Mouse (Mus musculus) adrenal gland, adult 18-20 months (tissue): ENCODE data around the gene Tcp11l1. TPM values are rescaled to one million over a fixed set of nuclear protein-coding genes. Genes with fewer than 3 reads are reported as not detected.

Experiments used
- DNase-seq, 2 experiments: peaks; one replicate each; pipeline ENCODE4 v3.0.0; 2021 to 2022; ENCODE audit warnings: low spot score in 2 of 2
- total RNA-seq, 2 experiments: library from RNA; stranded (reverse); gene quantifications; 1 replicate in 1 of 2; 2 replicates in 1 of 2; pipeline ENCODE4 v1.2.3; 2021

Tcp11l1 gene
- total RNA-seq, 2 experiments from 2014 or later: 10.4 to 11.2 TPM

GRCm38 (mm10) chr2:104714254-104714691, 2.3 kb upstream of the Tcp11l1 start:
- no peak for DNase-seq

GRCm38 (mm10) chr2:104712486-104712809, 479 bp upstream of the Tcp11l1 start:
- no peak for DNase-seq

GRCm38 (mm10) chr2:104710670-104711370, 1.1 kb downstream of the Tcp11l1 start:
- no peak for DNase-seq

GRCm38 (mm10) chr2:104709786-104710337, 2.1 kb downstream of the Tcp11l1 start:
- DNase-seq: no peak

- DNase-seq: no peak
Measured at GRCm38 (mm10) chr2:104704355-104704754, 7.6 kb downstream of the Tcp11l1 start.

- no peak for DNase-seq
Measured at GRCm38 (mm10) chr2:104703158-104703557, 8.8 kb downstream of the Tcp11l1 start.

- no peak for DNase-seq
Measured at GRCm38 (mm10) chr2:104699659-104700058, 12.3 kb downstream of the Tcp11l1 start.

GRCm38 (mm10) chr2:104692551-104692950, 19.4 kb downstream of the Tcp11l1 start:
- DNase-seq: peak; percentile 15 to 16

GRCm38 (mm10) chr2:104690720-104691119, 21.2 kb downstream of the Tcp11l1 start:
- no peak for DNase-seq

- DNase-seq: no peak
Measured at GRCm38 (mm10) chr2:104688724-104689123, 23.2 kb downstream of the Tcp11l1 start.

GRCm38 (mm10) chr2:104688321-104688720, 23.6 kb downstream of the Tcp11l1 start:
- DNase-seq: no peak

GRCm38 (mm10) chr2:104687261-104687660, 24.7 kb downstream of the Tcp11l1 start:
- DNase-seq: no peak

GRCm38 (mm10) chr2:104685418-104685817, 26.6 kb downstream of the Tcp11l1 start:
- peak; percentile 77 to 78 for DNase-seq

- no peak for DNase-seq
Measured at GRCm38 (mm10) chr2:104684771-104685170, 27.2 kb downstream of the Tcp11l1 start.

- DNase-seq: no peak
Measured at GRCm38 (mm10) chr2:104677326-104677725, 34.6 kb downstream of the Tcp11l1 start.

GRCm38 (mm10) chr2:104671724-104672123, 40.2 kb downstream of the Tcp11l1 start:
- no peak for DNase-seq

GRCm38 (mm10) chr2:104669122-104669804, 42.7 kb downstream of the Tcp11l1 start:
- no peak for DNase-seq

GRCm38 (mm10) chr2:104663372-104664100, 48.4 kb downstream of the Tcp11l1 start:
- no peak for DNase-seq

- no peak for DNase-seq
Measured at GRCm38 (mm10) chr2:104658659-104659058, 53.3 kb downstream of the Tcp11l1 start.

- DNase-seq: no peak
Measured at GRCm38 (mm10) chr2:104615985-104616711, 95.8 kb downstream of the Tcp11l1 start.

- no peak for DNase-seq
Measured at GRCm38 (mm10) chr2:104614786-104615185, 97.2 kb downstream of the Tcp11l1 start.
